Mouse (Mus musculus) MEL (cell line): ENCODE results near the gene Gm20388. TPM values are rescaled to one million over a fixed set of nuclear protein-coding genes. Genes with fewer than 3 reads are reported as not detected.

ENCODE experiments used
- DNase-seq: peaks from one replicate; pipeline ENCODE4 v3.0.0; 2011; ENCODE audit warnings: low read depth, low spot score
- H3K27ac ChIP-seq: 2 replicates; pipeline ENCODE4 v1.5.1; 2012; ENCODE audit warnings: low read depth, mild to moderate bottlenecking, control low read depth, low read length, moderate library complexity; ENCODE audit not compliant: control insufficient read depth
- H3K27me3 ChIP-seq, 2 experiments: fragments of 150-350 bp in 1 of 2; sonication (generic) in 1 of 2; 2 replicates each; pipeline ENCODE4 v1.6.1; 2012; ENCODE audit warnings: low read length in 2 of 2, mild to moderate bottlenecking in 2 of 2, improper control_type of control experiment in 1 of 2, moderate library complexity in 1 of 2; ENCODE audit not compliant: insufficient read depth in 2 of 2, control insufficient read depth in 1 of 2
- H3K36me3 ChIP-seq, 2 experiments: 2 replicates each; pipeline ENCODE4 v1.6.1; 2012 to 2014; ENCODE audit warnings: low read length in 2 of 2, improper control_type of control experiment in 1 of 2, inconsistent platforms in 1 of 2, mild to moderate bottlenecking in 1 of 2; ENCODE audit not compliant: insufficient read depth in 2 of 2, control insufficient read depth in 1 of 2
- H3K4me1 ChIP-seq, 2 experiments: fragments of 150-350 bp in 1 of 2; sonication (generic) in 1 of 2; 2 replicates each; pipeline ENCODE4 v1.6.1; 2012; ENCODE audit warnings: low read length in 2 of 2, improper control_type of control experiment in 1 of 2, mild to moderate bottlenecking in 1 of 2; ENCODE audit not compliant: insufficient read depth in 2 of 2, control insufficient read depth in 1 of 2
- H3K4me3 ChIP-seq, 2 experiments: fragments of 150-350 bp in 1 of 2; sonication (generic) in 1 of 2; 2 replicates each; pipeline ENCODE4 v1.5.1; 2012; ENCODE audit warnings: low read depth in 2 of 2, low read length in 2 of 2, mild to moderate bottlenecking in 2 of 2, moderate library complexity in 2 of 2, control low read depth in 1 of 2, improper control_type of control experiment in 1 of 2; ENCODE audit not compliant: control insufficient read depth in 1 of 2, insufficient read depth in 1 of 2
- H3K79me2 ChIP-seq: 2 replicates; pipeline ENCODE4 v1.6.1; 2012; ENCODE audit warnings: mild to moderate bottlenecking, low read length, moderate library complexity; ENCODE audit not compliant: control insufficient read depth, poor library complexity, insufficient read depth
- H3K9ac ChIP-seq: 2 replicates; pipeline ENCODE4 v1.6.1; 2012; ENCODE audit warnings: low read depth, mild to moderate bottlenecking, control low read depth, low read length, moderate library complexity; ENCODE audit not compliant: control insufficient read depth, poor library complexity, severe bottlenecking
- H3K9me3 ChIP-seq: fragments of 150-350 bp; sonication (generic); replicated peaks from 2 replicates; pipeline ENCODE4 v1.6.1; 2012; ENCODE audit warnings: mild to moderate bottlenecking, low read length, improper control_type of control experiment, moderate library complexity; ENCODE audit not compliant: insufficient read depth
- CTCF ChIP-seq, 3 experiments: IDR thresholded peaks in 2 of 3; conservative IDR thresholded peaks in 1 of 3; 2 replicates each; pipeline ENCODE4 v1.5.1; 2011 to 2012; ENCODE audit warnings: low read length in 3 of 3, low read depth in 2 of 3, mild to moderate bottlenecking in 2 of 3, improper control_type of control experiment in 1 of 3, inconsistent platforms in 1 of 3, mixed read lengths in 1 of 3, moderate library complexity in 1 of 3; ENCODE audit not compliant: control insufficient read depth in 1 of 3, insufficient read depth in 1 of 3, poor library complexity in 1 of 3, severe bottlenecking in 1 of 3
- ETS1 ChIP-seq: IDR thresholded peaks from 2 replicates; pipeline ENCODE4 v1.6.1; 2012; ENCODE audit warnings: low read depth, mild to moderate bottlenecking, inconsistent platforms, low read length, improper control_type of control experiment, moderate library complexity
- GABPA ChIP-seq: IDR thresholded peaks from 2 replicates; pipeline ENCODE4 v1.6.1; 2012; ENCODE audit warnings: low read depth, mild to moderate bottlenecking, inconsistent platforms, low read length, improper control_type of control experiment, moderate library complexity
- GATA1 ChIP-seq: IDR thresholded peaks from 2 replicates; pipeline ENCODE4 v1.6.1; 2011; ENCODE audit warnings: low read depth, low read length, improper control_type of control experiment
- HCFC1 ChIP-seq: IDR thresholded peaks from 2 replicates; pipeline ENCODE4 v1.6.1; 2012; ENCODE audit warnings: low read depth, mild to moderate bottlenecking, inconsistent platforms, low read length, improper control_type of control experiment, moderate library complexity
- MAZ ChIP-seq: IDR thresholded peaks from 2 replicates; pipeline ENCODE4 v1.6.1; 2012; ENCODE audit warnings: low read depth, mild to moderate bottlenecking, inconsistent platforms, low read length, improper control_type of control experiment
- MEF2A ChIP-seq: IDR thresholded peaks from 2 replicates; pipeline ENCODE4 v1.6.1; 2014; ENCODE audit warnings: low read depth, mild to moderate bottlenecking, inconsistent platforms, low read length, improper control_type of control experiment; ENCODE audit not compliant: poor library complexity, insufficient replicate concordance, severe bottlenecking; ENCODE audit errors: extremely low read depth
- MXI1 ChIP-seq: IDR thresholded peaks from 2 replicates; pipeline ENCODE4 v1.6.1; 2011; ENCODE audit warnings: mild to moderate bottlenecking, low read depth, low read length, improper control_type of control experiment
- MYB ChIP-seq: IDR thresholded peaks from 2 replicates; pipeline ENCODE4 v1.6.1; 2011; ENCODE audit warnings: mild to moderate bottlenecking, low read depth, low read length, improper control_type of control experiment
- NELFE ChIP-seq: IDR thresholded peaks from 2 replicates; pipeline ENCODE4 v1.6.1; 2011; ENCODE audit warnings: low read depth, low read length, improper control_type of control experiment
- NRF1 ChIP-seq: IDR thresholded peaks from 2 replicates; pipeline ENCODE4 v1.6.1; 2014; ENCODE audit warnings: low read depth, mild to moderate bottlenecking, inconsistent platforms, low read length, improper control_type of control experiment, moderate library complexity; ENCODE audit not compliant: poor library complexity, insufficient read depth, severe bottlenecking
- POLR2A ChIP-seq, 2 experiments: IDR thresholded peaks; 2 replicates each; pipeline ENCODE4 v1.6.1; 2011 to 2012; ENCODE audit warnings: low read length in 2 of 2, mild to moderate bottlenecking in 2 of 2, control low read depth in 1 of 2, improper control_type of control experiment in 1 of 2, low read depth in 1 of 2, moderate library complexity in 1 of 2; ENCODE audit not compliant: control insufficient read depth in 1 of 2, insufficient read depth in 1 of 2, poor library complexity in 1 of 2
- POLR2AphosphoS2 ChIP-seq: IDR thresholded peaks from 2 replicates; pipeline ENCODE4 v1.6.1; 2011; ENCODE audit warnings: low read length, improper control_type of control experiment
- RCOR1 ChIP-seq: IDR thresholded peaks from 2 replicates; pipeline ENCODE4 v1.6.1; 2012; ENCODE audit warnings: low read depth, mild to moderate bottlenecking, inconsistent platforms, low read length, improper control_type of control experiment
- SIN3A ChIP-seq: IDR thresholded peaks from 2 replicates; pipeline ENCODE4 v1.6.1; 2012; ENCODE audit warnings: low read length, improper control_type of control experiment, inconsistent platforms
- TAL1 ChIP-seq: IDR thresholded peaks from 2 replicates; pipeline ENCODE4 v1.6.1; 2012; ENCODE audit warnings: mild to moderate bottlenecking, inconsistent platforms, low read length, moderate library complexity, mixed read lengths
- UBTF ChIP-seq: IDR thresholded peaks from 2 replicates; pipeline ENCODE4 v1.6.1; 2012; ENCODE audit warnings: low read depth, mild to moderate bottlenecking, inconsistent platforms, low read length, improper control_type of control experiment, moderate library complexity, borderline replicate concordance; ENCODE audit not compliant: insufficient read depth
- USF1 ChIP-seq: IDR thresholded peaks from 2 replicates; pipeline ENCODE4 v1.6.1; 2014; ENCODE audit warnings: low read depth, mild to moderate bottlenecking, inconsistent platforms, low read length, improper control_type of control experiment, moderate library complexity
- USF2 ChIP-seq, 2 experiments: IDR thresholded peaks; 2 replicates each; pipeline ENCODE4 v1.6.1; 2011 to 2012; ENCODE audit warnings: improper control_type of control experiment in 2 of 2, low read length in 2 of 2, borderline replicate concordance in 1 of 2, inconsistent platforms in 1 of 2, low read depth in 1 of 2, mild to moderate bottlenecking in 1 of 2; ENCODE audit not compliant: insufficient read depth in 1 of 2
- ZC3H11A ChIP-seq: IDR thresholded peaks from 2 replicates; pipeline ENCODE4 v1.6.1; 2012; ENCODE audit warnings: low read depth, mild to moderate bottlenecking, inconsistent platforms, low read length, improper control_type of control experiment
- ZMIZ1 ChIP-seq: IDR thresholded peaks from 2 replicates; pipeline ENCODE4 v1.6.1; 2012; ENCODE audit warnings: low read depth, mild to moderate bottlenecking, inconsistent platforms, low read length, improper control_type of control experiment, moderate library complexity
- polyA plus RNA-seq, 2 experiments: library from polyadenylated mRNA; stranded (reverse) in 1 of 2; unstranded in 1 of 2; fragments of >175 nt in 1 of 2; fragments of >200 nt in 1 of 2; gene quantifications; 2 replicates each; pipeline versions ENCODE4 v1.2.1 to v1.2.4; 2012; ENCODE audit warnings: low replicate concordance in 2 of 2, low read depth in 1 of 2; ENCODE audit not compliant: insufficient read length in 2 of 2, insufficient read depth in 1 of 2, missing spikeins in 1 of 2
- total RNA-seq: library from RNA; depleted of rRNA; stranded (reverse); fragments of 300-350 nt; gene quantifications from 2 replicates; pipeline ENCODE4 v1.2.3, GENCODE M21; 2012

The Gm20388 gene
- total and polyA plus RNA-seq, 3 experiments = 11.1 to 17.8 TPM; not detected in 1

- Histone ChIP-seq H3K9ac (peak overlapping the region; percentile 80), H3K79me2 (peaks cover 7% of the 10 kb centered on the region), H3K27ac (peak overlapping the region; percentile 96), H3K27me3 (no peaks in the 10 kb centered on the region), H3K4me3 (peak overlapping the region; percentile 60 to 84), H3K9me3 (no peaks in the 10 kb centered on the region), H3K4me1 (peaks cover 4 to 34% of the 10 kb centered on the region in 2 experiments; a peak in 3 of 4 replicates), H3K36me3 (peaks cover 0 to 12% of the 10 kb centered on the region in 2 experiments; a peak in 2 of 4 replicates)
- peak; percentile 32; the same call in 1 of the 2 replicates for TF ChIP-seq POLR2AphosphoS2
- TF ChIP-seq GATA1 = no peak
- TF ChIP-seq MAZ = peak; percentile 4; the same call in 1 of the 2 replicates
- no peak for TF ChIP-seq RCOR1
- TF ChIP-seq GABPA = no peak
- no peak for TF ChIP-seq MYB
- TF ChIP-seq USF2 (IDR thresholded peaks at IDR 0.05; ENCODE audit: borderline replicate concordance in 1 of 2, insufficient read depth in 1 of 2, low read depth in 1 of 2, low read length in 2 of 2) = no peak
- no peak for TF ChIP-seq MEF2A
- no peak for TF ChIP-seq NRF1
- no peak for TF ChIP-seq TAL1
- 0 out of 2 replicates have a peak, but pooled peaks have one; percentile 74 for TF ChIP-seq ZMIZ1
- TF ChIP-seq HCFC1 = no peak
- no peak for TF ChIP-seq USF1
- TF ChIP-seq NELFE = no peak; the same call in 1 of the 2 replicates
- TF ChIP-seq ETS1 = no peak
- peak in 1 of 2 experiments; percentile 35; a peak in 2 of 4 replicates for TF ChIP-seq POLR2A (IDR thresholded peaks at IDR 0.05; ENCODE audit: control insufficient read depth in 1 of 2, insufficient read depth in 1 of 2, low read depth in 1 of 2, low read length in 2 of 2, poor library complexity in 1 of 2)
- TF ChIP-seq SIN3A = no peak
- TF ChIP-seq UBTF = 0 out of 2 replicates have a peak, but pooled peaks have one; percentile 40
- TF ChIP-seq MXI1 = peak; percentile 12; the same call in 1 of the 2 replicates
- no peak for TF ChIP-seq ZC3H11A
- no peak; a peak in 1 of 6 replicates for TF ChIP-seq CTCF (IDR thresholded peaks at IDR 0.05 in 2 of 3, conservative IDR thresholded peaks at IDR 0.05 in 1 of 3; ENCODE audit: control insufficient read depth in 1 of 3, insufficient read depth in 1 of 3, low read depth in 2 of 3, low read length in 3 of 3, poor library complexity in 1 of 3, severe bottlenecking in 1 of 3)
- DNase-seq = peak; percentile 66
Observed at GRCm38 (mm10) chr8:120335262-120336086, 424.8 kb downstream of the Gm20388 start.
